Mouse (Mus musculus) A20 (cell line): ENCODE data around the gene Plce1.
A peak's percentile ranks its signal among the peaks of the same experiment; 100 is the strongest.

ENCODE experiments used
- DNase-seq: peaks from one replicate; pipeline ENCODE4 v3.0.0-alpha.2; 2011; ENCODE audit warnings: low read depth, low spot score

The Plce1 gene

DNA sequence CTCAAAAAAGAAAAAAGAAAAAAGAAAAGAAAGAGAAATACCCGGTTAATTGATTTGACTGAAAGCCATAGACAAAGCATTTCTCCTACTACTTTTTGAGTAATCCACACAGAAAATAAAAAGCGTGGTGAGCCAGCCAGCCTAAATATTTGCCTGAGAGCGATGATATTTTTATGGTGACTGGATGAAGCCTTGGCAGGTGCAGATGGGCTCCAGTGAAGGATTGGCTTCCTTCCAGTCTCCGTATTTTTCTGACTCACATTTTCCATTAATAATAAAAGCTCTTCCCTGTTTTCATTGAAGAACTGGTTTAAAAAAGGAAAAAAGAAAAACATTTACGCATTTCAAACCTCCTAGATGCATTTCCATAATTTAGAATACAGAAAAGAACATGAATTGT lies 243.1 kb downstream of the Plce1 start:
- no peak for DNase-seq

DNA sequence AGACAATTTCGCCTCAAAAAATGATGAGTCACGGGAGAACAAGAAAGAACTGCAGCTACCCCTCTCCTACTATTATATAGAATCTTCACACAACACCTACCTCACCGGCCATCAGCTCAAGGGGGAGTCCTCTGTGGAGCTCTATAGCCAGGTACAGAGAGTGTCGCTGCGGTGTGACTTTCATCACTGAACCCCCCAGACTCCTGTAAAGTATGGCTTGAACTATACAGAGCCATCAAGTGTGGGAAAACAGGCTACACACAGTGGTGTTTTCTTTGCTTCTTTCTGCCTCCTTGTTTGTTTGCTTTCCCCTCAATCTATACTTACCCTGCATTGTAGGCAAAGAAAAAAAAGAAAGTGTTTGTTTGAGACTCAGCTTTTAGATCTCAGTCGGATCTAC lies 247.9 kb downstream of the Plce1 start:
- DNase-seq = no peak

DNA sequence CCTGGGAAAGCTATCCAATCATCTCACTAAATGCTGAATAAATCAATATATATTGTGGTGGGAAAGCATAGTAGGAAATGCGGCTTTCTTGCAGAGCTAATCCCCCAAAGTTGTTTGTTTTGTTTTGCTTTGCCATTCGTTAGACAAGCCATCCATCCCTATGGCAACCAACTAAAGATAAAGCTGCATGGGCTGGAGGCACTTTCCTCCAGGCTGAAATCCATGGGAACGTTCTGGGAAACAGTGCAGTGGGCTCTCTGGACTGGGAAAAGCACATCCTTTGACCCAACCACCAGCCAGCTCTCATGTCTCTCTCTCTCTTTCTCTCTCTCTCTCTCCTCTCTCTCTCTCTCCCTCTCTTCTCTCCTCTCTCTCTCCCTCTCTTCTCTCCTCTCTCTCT lies 248.4 kb downstream of the Plce1 start:
- no peak for DNase-seq

DNA sequence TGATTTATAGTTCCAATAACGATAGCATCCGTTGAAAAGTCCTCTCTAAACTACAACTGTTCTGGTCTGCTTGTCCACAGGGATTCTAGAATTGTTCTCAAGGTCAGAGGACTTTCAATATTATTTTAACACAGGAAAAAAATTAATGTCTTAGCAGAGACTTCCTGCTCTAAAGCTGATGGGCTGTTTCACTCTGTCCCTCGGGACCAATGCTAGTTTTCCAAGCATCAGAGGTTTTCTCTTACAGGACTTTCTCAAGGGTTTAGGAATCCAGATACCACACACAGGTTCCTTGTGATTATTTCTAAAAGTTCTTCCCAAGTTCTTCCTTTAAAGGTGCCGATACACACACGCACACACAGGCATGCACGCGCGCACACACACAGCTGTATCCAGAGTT lies 263.6 kb downstream of the Plce1 start:
- no peak for DNase-seq

DNA sequence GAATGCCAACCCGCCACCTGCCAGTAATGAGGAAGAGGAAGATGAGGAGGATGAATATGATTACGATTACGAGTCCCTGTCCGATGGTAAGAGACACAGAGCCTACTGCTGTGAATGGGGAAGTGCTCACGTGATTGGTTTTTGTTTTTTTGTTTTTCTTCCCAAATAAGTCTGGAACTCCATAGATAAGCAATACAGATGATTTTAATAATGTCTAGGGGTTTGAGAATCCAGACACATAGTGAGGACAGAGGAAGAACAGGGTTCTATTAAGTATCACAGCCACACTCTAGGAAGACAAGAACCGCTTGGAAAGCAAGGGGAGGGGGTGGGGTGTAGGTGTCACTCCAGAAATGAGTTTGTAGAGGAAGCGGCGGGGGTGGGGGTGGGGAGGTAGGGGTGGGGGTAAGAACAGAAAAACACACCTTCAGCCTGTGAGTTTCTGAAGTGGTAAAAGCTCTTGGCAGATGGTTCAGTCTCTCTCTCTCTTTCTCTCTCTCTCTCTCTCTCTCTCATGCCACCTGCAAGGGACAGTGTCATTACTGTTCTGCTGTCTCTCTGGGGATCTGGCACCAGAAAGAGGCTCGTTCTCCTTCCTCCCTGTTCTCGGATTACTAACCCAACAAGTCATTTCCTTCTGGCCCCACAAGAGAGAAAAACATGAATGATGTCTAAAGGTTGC lies 265.0 kb downstream of the Plce1 start:
- no peak for DNase-seq

DNA sequence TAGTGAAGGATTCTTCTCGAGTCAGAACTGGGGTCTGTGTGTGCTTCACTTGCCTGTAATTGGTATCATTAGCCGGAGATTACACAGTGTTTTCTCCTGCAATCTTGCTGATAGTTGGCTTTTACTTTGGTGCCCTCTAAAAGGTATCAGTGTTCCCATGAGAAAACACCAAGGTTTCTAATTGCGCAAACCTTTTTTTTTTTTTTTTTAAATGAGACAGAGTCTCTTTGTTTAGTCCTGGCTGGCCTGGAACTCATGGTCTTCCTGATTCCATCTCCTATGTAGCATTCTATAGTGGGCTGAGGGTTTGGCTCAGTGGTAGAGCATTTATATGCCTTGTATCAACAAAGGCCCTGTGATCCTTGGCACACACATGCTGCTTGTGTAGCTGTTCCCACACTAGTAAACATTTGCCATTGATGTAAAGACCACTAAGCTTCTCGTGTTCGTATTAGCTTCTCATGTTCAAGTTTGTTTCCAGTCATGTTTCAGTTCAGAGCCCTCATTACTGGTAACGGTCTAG lies 265.6 kb downstream of the Plce1 start:
- no peak for DNase-seq

DNA sequence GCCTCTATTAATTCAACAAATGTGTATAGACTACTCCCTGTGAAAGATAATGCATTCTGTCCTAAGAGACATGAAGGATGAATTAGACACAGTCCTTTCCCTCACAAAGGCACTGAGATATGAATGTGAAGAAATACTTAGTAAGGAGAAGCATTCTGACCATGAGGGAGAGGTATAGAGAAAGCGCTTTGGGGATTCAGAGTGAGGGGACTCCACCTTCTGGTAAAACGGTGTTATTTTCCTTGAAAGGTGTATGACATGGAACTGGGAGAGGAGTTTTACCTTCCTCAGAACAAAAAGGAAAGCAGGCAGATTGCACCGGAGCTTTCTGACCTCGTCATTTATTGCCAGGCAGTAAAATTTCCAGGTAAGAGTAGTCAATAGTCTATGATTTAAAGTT lies 269.3 kb downstream of the Plce1 start:
- DNase-seq = no peak

DNA sequence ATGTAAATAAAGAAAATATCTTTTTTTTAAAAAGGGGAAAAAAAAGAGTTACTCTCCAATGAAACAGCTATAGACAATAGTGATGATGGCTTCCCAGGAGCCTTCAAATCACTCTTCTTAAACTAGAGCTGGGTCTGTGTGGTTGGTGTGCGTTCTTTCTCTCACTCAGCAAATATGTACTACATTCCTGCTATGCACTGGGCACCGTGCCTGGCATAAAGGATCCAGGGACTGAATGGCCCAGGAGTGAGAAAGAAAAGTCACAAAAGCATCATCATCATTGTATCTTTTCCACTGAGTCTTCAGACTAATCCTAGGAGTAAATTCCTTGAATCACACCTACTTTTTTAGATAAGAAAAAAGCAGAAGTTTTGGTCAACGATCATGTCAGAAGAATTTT lies 276.3 kb downstream of the Plce1 start:
- DNase-seq = no peak

DNA sequence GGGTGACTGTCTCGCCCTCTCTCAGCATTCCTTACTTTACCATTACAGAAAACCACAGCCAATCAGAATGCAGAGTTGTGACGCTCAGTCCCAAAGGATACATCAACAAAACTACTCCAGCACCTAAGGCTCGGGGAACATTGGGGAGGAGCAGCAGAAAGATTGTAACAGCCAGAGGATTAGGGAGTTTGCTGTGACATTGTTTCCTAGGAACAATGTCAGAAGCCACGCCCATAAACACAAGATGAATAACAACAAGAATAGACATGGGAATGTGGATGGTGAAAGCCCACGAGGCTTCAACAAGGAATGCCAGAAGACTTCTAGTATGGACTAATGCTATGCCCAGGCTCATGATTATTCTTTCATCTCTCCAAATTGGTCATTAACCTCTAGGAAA lies 277.1 kb downstream of the Plce1 start:
- no peak for DNase-seq

DNA sequence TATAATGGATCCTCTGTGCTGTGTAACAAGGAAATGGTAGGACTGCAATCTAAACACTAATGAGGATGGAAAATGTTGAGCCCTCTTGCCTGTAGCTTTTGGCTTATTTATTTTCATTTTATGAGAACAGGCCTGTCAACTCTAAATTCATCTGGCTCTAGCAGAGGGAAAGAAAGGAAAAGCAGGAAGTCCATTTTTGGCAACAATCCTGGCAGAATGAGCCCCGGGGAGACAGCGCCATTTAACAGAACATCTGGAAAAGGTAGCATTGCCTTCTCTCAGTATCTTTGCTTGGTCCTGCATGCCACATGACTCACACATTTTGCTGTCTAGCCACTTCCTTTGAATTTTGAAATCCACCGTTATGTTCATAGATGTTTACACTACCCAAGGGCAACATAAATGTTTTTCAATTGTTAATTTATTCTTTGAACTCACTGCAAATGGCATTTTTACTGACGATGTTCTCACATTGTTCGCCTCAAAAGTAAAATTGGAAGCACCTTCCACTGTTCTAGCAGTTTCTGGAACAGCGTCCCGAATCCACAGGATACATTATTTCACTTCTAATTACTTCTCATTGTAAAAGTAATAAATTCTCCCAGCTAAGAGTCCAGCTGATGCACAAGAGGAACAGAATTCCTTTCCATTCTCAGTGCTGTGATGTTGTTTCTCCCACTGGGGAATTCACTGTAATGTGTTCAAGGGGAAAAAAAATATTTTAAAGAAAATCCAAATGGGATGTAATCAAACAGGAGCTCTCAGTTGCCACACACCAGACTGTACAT lies 278.0 kb downstream of the Plce1 start:
- no peak for DNase-seq

DNA sequence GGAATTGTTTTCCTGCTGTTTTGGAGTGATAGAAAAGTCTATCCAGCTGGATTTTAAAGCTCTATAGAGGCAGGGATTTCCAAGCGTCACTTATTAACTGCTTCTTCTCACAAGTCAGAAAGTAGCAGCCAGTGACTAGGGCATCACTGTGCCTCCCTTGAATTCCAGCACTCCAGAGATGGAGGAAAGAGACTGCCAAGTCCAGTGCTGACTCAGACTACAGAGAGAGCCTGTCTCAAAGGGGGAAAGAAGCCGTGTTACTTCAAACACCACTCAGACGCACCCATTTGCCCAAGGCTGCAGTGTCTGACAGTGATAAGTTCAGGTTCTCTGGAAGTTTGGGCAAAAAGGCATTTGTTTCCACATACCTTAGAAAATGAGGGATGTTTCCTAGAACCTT lies 279.5 kb downstream of the Plce1 start:
- no peak for DNase-seq

DNA sequence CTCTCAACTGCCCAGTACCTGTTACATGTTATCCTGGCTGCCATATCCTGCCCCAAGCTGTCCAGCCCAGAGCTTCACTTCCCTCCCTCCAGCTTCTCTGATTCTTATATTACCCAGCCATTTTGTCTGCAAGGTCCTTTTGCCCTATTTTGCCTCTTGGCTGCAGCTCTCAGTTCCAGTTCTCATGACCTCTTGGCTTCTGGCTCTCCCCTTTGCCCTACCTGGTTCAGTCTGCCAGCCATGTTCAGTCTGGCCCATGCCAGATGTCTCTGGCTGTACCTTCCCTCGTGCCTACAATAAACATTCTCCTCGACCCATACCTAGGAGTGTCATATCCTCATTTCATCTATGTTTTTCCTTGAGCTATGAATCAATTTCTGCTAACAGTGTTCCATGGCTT lies 285.4 kb downstream of the Plce1 start:
- no peak for DNase-seq

DNA sequence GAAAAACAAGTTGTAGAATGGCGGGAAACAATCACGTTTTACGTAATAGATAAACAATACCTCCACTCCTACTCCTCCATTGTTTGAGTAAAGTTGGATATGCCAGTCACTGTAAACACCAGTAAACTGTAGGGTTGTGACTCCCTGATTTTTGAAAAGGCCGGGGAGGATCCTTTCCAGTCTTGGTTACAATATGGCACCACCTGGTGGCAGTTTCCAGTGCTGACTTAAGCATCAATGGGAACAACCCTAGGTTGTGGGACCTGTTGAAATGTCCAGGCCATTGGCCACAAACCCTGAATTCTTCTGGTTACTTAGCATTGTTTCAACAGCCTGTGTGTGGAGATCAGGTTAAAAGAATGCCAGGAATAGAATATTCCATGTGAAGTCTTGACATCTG lies 294.6 kb downstream of the Plce1 start:
- DNase-seq = peak; percentile 34

DNA sequence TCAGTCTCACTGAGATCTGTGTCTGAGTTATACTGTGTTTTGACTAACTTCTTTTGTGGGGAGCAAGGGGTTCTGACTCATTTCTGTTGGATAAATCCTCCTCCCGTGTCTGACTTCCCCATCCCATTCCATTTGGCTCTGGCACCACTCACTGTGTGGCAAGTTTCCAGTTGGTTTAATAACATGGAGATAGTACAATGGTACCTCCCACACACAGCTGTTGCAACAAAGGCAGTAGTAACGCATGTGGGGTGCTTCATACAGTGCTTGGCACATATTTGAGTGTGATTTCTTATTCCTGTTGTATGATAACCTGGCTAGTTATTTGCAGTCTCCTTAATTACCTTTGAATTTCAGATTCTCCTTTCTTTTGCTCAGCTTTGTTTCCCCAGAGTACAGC lies 297.9 kb downstream of the Plce1 start:
- DNase-seq = no peak

DNA sequence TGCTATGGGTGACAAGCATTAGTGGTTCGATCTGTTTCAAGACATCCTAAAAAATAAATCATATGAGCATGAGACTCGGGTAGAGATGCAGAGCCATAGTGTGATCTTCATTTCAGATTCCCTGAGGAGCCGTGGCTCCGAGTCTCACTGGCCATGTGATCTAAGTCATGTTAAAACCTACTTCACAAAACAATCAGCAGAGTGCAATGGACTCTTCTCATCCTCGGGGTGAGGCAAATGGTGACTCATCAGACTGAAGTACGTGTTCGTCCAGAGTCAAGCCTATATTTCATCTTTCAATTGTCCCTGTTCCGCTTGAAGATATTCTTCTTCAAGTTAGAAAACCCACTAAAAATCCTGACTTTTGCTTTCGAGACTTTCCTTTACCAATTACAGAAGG lies 302.6 kb downstream of the Plce1 start:
- DNase-seq = no peak

DNA sequence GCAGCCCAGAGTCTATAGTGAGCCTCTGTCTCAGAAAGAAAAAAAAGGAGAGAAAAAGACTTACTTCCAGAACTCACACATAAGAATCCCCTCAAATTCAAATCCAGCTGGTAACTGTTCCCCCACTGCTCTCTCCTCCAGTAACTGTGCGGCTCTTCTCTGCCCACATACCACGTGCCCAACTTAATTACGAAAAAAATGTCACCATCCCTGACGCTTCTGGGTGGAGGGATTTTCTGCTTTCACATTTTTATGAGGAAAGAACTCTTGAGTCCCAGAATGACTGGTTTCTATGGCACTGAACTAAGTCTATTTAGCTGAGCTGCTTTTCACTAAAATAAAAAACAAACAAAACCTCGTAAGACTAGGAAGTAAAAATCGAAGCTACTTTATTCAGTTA lies 306.8 kb downstream of the Plce1 start:
- DNase-seq = no peak

DNA sequence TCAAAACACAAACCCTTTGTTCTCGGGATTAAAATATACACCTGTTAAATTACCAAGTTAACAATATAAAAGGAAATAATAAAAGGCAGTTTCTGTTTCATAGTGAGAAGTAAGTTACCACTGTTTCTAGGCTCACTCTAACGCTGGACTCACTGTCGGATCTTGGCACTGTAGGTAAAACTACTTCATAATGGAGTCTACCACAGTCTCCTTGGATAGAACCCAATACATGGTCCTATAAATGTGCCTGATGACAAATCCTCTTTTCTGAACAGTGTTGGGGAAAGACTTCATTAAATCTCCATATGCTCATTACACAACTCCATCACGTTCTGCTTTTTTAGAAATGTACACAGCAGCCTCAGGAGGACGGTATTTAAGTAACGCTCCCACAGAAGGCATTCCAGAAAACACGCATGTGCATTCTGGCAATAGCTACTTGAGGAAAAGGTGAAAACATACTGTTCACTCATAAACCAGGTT lies 312.7 kb downstream of the Plce1 start:
- no peak for DNase-seq

DNA sequence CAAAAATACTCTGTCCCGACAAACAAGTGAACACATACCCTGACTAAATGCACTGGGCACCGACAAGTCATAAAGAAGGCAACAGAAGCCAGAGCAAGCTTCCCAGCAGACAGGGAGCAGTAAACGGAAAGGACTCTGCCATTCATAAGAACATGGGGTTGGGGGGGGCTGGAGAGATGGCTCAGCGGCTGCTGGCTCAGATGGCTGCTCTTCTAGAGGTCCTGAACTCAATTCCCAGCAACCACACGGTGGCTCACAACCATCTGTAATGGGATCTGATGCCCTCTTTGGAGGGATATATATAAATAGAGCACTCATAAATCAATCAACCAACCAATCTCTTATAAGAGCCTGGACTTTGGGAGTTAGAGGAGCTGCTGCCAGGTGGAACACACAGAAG lies 315.6 kb downstream of the Plce1 start:
- DNase-seq = no peak

DNA sequence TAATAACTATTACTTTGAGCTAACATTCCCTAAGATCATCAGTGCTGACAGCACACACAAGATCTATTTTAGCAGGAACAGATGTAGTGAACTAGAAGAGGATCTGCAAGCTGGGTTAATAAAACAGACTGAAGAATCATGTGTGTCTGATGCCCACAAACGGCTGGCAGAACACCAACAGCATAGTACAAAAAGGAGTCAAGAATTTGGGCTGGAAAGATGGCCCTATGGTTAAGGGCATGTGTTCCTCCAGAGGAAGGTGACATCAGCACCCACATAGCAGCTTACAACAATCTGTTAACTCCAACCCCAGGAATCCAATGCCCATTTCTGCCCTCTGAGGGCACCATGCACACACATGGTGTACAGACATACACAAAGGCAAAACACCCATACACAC lies 317.4 kb downstream of the Plce1 start:
- no peak for DNase-seq

DNA sequence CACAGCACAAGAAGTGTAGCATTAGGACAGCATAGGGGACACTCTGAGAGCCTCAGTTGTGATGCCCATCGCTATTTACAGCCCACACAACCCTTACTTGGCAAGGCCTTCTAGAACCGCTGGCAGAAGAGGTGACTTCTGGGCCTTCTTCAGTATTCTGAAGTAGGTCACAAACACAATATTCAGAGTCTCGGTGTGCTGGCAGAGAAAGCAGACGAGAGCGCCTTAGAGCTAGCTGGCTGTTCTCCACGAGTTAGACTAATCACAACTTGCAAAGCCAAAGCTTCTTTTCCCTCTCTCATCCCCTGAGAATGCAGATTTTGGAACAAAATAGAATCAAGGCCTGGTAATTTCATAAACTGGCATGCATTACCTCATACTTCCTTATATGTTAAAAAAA lies 317.9 kb downstream of the Plce1 start:
- DNase-seq = no peak

DNA sequence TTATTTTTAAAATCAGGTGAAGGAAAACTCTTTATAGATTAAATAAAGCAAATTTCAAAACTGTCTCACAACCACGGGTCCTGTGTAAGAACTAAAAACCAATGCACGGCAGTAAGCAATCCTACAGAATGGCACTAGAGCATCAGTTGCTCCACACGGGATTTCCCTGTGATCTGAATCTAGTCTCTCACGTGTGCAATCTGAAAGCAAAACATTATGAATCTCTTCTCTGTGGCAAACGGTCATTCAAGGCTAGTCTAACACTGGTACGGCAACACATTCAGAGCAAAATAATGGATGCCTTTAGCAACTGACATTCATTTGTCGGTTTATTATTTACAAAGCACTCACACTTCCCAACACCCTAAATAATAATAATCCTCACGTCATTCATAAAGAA lies 337.3 kb downstream of the Plce1 start:
- DNase-seq = peak; percentile 19

DNA sequence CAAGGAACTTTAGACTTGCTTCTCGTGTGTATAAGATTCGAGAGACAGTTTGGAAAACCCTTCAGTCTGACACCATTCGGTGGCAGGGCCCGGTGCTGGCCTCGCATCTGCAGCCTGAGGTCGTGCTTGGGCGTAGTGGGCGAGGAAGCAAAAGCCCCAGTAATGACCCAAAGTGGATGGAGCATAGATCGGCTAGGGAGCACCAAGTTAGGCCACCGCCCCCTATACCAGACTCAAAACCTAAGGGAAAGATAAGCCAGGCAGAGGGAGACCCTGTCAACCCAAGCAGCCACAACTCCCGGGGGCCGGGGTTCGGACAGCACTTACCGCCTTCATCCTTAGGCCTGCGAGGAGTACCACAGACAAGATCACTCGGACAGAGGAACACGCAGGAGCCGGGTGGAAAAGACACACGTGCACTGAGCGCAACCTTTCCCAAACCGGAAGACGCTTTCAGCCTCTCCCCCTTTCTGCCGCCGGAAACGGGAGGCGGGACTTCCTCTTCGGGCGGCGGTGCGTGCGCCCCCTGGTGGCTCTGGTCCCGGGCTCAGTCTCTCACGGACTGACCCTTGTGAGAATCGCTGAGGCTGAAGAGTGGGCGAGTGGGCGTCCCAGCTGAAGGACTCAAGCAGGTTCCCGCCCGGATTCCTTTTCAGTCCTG lies 338.0 kb downstream of the Plce1 start, which contains the start of gene Noc3l:
TSS of gene Noc3l (minus strand) at position 472 of the 661 bp plus-strand sequence.
- DNase-seq = peak; percentile 93

DNA sequence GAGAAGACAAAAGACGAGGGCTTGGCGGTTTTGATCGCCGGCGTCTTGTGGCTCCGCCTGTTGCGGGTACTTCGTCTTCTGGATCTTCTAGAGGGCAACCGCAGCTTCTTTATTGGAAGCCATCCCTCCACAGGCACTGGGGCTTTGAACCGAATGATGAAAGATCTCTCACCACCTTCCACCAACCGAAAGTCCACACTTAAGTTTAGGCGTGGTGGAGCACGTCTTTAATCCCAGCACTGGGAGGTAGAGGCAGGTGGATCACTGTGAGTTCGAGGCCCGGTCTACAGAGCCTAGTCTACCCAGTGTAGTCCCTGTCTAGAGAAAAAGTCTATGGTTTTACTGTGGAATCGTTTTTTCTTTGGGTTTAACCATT lies 338.5 kb downstream of the Plce1 start:
- DNase-seq = no peak
